Mouse (Mus musculus) myocyte (in vitro differentiated cells): Measurements from ENCODE around the gene Mpst.

Source experiments
- CEBPB ChIP-seq: IDR thresholded peaks from 2 replicates; pipeline ENCODE4 v1.6.1; 2011; ENCODE audit warnings: mild to moderate bottlenecking, moderate library complexity; ENCODE audit not compliant: poor library complexity, insufficient read depth, severe bottlenecking
- MAX ChIP-seq: IDR thresholded peaks from one replicate; pipeline ENCODE4 v1.6.1; 2011; ENCODE audit warnings: low read depth, mild to moderate bottlenecking, control low read depth
- MYOD1 ChIP-seq, 3 experiments: IDR thresholded peaks; one replicate each; pipeline ENCODE4 v1.6.1; 2011; ENCODE audit warnings: control low read depth in 2 of 3, low read depth in 2 of 3, mild to moderate bottlenecking in 2 of 3, moderate library complexity in 1 of 3; ENCODE audit not compliant: insufficient read length in 2 of 3, control insufficient read depth in 1 of 3
- MYOG ChIP-seq, 3 experiments: IDR thresholded peaks; one replicate each; pipeline ENCODE4 v1.6.1; 2011; ENCODE audit warnings: control low read depth in 2 of 3, low read depth in 2 of 3, mild to moderate bottlenecking in 2 of 3; ENCODE audit not compliant: insufficient read length in 2 of 3, control insufficient read depth in 1 of 3, insufficient read depth in 1 of 3
- POLR2A ChIP-seq: IDR thresholded peaks from one replicate; pipeline ENCODE4 v1.6.1; 2011; ENCODE audit warnings: low read depth, mild to moderate bottlenecking, control low read depth, moderate library complexity; ENCODE audit not compliant: insufficient read length
- POLR2AphosphoS2 ChIP-seq: IDR thresholded peaks from one replicate; pipeline ENCODE4 v1.6.1; 2011; ENCODE audit warnings: low read depth, control low read depth; ENCODE audit not compliant: insufficient read length
- REST ChIP-seq: IDR thresholded peaks from one replicate; pipeline ENCODE4 v1.6.1; 2011; ENCODE audit warnings: mild to moderate bottlenecking, control low read depth, moderate library complexity; ENCODE audit not compliant: insufficient read depth, insufficient read length
- TCF12 ChIP-seq: IDR thresholded peaks from one replicate; pipeline ENCODE4 v1.6.1; 2011; ENCODE audit warnings: mild to moderate bottlenecking, control low read depth; ENCODE audit not compliant: poor library complexity, insufficient read depth, severe bottlenecking
- TCF3 ChIP-seq: IDR thresholded peaks from one replicate; pipeline ENCODE4 v1.6.1; 2011; ENCODE audit warnings: low read depth, control low read depth; ENCODE audit not compliant: insufficient read length
- USF1 ChIP-seq: IDR thresholded peaks from one replicate; pipeline ENCODE4 v1.6.1; 2011; ENCODE audit warnings: low read depth, mild to moderate bottlenecking, control low read depth, moderate library complexity

- TF ChIP-seq POLR2A (no peak), MAX (no peak), MYOG (IDR thresholded peaks at IDR 0.05; ENCODE audit: control insufficient read depth in 1 of 3, insufficient read depth in 1 of 3, insufficient read length in 2 of 3, low read depth in 2 of 3) (no peak), POLR2AphosphoS2 (no peak), TCF3 (no peak), CEBPB (no peak), TCF12 (no peak), USF1 (no peak), MYOD1 (IDR thresholded peaks at IDR 0.05; ENCODE audit: control insufficient read depth in 1 of 3, insufficient read length in 2 of 3, low read depth in 2 of 3) (no peak), REST (no peak)
Measured at GRCm38 (mm10) chr15:78450419-78450768, 44.2 kb downstream of the Mpst start.
